Mouse (Mus musculus): ENCODE measurements around the gene Scn10a. TPM values are rescaled to one million over a fixed set of nuclear protein-coding genes. Genes with fewer than 3 reads are reported as not detected.

Gene Scn10a
- total and polyA plus RNA-seq, 3 experiments = 0.11 TPM; not detected in 2

DNA sequence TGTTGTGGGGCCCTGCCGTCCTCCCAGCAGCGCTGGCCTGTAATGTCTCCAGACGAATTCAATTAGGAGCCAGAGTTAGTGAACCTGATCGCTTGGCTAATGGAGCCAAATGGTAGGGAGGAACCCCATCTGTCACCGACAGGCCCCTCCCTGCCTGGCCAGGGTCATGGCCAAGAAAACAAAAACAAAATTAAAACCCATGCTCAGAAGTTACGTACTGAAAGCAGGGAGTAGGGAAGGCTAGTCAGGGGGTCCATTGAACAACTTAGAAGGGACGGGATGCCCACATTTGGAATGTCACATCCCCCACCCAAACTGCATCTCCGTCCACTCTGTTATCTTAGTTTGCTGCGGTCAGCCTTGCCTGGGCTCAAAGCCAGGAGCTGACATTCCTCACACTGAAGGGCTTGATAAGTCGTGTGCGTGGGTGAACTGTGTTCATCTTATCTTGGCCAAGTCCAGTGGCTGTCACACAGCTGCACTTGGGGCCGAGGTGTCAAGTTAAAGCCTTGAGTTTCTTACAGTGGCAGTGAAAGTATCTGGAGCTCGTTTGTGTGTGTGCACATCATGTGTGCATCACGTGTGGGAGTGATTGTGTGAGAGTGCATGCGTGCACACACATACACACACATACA lies 87.1 kb downstream of the Scn10a start:
- Histone ChIP-seq H3K4me1 (ENCODE audit: insufficient read depth, low read depth, low read length) (no peaks in the 10 kb centered on the region), H3K4me3 (ENCODE audit: low read depth, low read length) (no peak overlapping the region), H3K9me3 (replicated peaks) (peaks cover 89% of the 10 kb centered on the region), H3K27me3 (ENCODE audit: insufficient read depth, low read length) (no peaks in the 10 kb centered on the region), H3K36me3 (replicated peaks) (no peaks in the 10 kb centered on the region)
- TF ChIP-seq GATA1 (IDR thresholded peaks at IDR 0.05; ENCODE audit: borderline replicate concordance, low read length) (no peak), TAL1 (conservative IDR thresholded peaks at IDR 0.05; ENCODE audit: low read depth, low read length) (no peak), POLR2AphosphoS5 (IDR thresholded peaks at IDR 0.05; ENCODE audit: insufficient replicate concordance, low read depth, low read length) (no peak), CTCF (IDR thresholded peaks at IDR 0.05; ENCODE audit: low read depth, low read length) (no peak), GATA2 (IDR thresholded peaks at IDR 0.05; ENCODE audit: borderline replicate concordance, low read depth, low read length) (no peak)
- ATAC-seq (ENCODE audit: extremely low read depth, insufficient number of reproducible peaks, low FRiP score, poor library complexity, severe bottlenecking) = no peak
- DNase-seq (ENCODE audit: low spot score) = no peak

- TF ChIP-seq POLR2AphosphoS5 (IDR thresholded peaks at IDR 0.05; ENCODE audit: insufficient replicate concordance, low read depth, low read length) (no peak), TAL1 (conservative IDR thresholded peaks at IDR 0.05; ENCODE audit: low read depth, low read length) (no peak), GATA2 (IDR thresholded peaks at IDR 0.05; ENCODE audit: borderline replicate concordance, low read depth, low read length) (no peak), GATA1 (IDR thresholded peaks at IDR 0.05; ENCODE audit: borderline replicate concordance, low read length) (no peak), CTCF (IDR thresholded peaks at IDR 0.05; ENCODE audit: low read depth, low read length) (no peak)
- no peaks in the 10 kb centered on the region for H3K4me1 ChIP-seq (ENCODE audit: insufficient read depth, low read depth, low read length)
- ATAC-seq (ENCODE audit: extremely low read depth, insufficient number of reproducible peaks, low FRiP score, poor library complexity, severe bottlenecking) (no peak), DNase-seq (ENCODE audit: low spot score) (no peak)
- no peaks in the 10 kb centered on the region for H3K27me3 ChIP-seq (ENCODE audit: insufficient read depth, low read length)
- H3K4me3 ChIP-seq (ENCODE audit: low read depth, low read length) = no peak overlapping the region
- H3K36me3 ChIP-seq (replicated peaks) = no peaks in the 10 kb centered on the region
- peaks cover 92% of the 10 kb centered on the region for H3K9me3 ChIP-seq (replicated peaks)
Measured at GRCm38 (mm10) chr9:119631393-119631898, 87.7 kb downstream of the Scn10a start.

DNA sequence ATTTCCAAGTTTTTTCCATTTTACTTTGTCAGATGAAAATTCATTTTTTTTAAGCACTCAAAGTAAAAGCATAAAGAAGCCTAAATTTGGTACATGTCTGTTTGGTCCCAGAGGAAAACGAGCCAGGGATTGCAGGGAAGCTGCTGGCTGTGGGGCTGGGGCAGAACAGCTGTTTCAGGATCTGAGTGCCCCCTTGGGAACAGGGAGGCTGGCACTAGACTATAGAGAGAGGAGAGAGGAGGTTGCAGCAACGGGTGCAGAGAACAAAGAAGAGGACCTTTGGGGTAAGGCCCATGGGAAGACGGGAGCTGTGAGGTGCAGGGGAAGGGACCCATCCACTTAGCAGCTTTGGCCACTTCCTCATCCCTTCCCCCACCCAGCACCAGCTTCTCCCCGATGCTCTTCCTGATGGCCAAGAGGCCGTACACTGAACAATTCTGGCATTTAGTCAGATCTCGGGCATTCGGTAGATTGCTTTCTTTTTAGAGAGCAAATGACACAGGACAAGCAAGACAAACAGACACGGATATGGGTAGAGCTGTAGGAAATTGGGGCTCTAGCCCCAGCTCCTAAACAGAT lies 90.3 kb downstream of the Scn10a start:
- H3K36me3 ChIP-seq (replicated peaks) = no peaks in the 10 kb centered on the region
- no peak for DNase-seq (ENCODE audit: low spot score)
- ATAC-seq (ENCODE audit: extremely low read depth, insufficient number of reproducible peaks, low FRiP score, poor library complexity, severe bottlenecking) = no peak
- H3K4me3 ChIP-seq (ENCODE audit: low read depth, low read length) = no peak overlapping the region
- H3K9me3 ChIP-seq (replicated peaks) = peaks cover 91% of the 10 kb centered on the region
- no peaks in the 10 kb centered on the region for H3K27me3 ChIP-seq (ENCODE audit: insufficient read depth, low read length)
- TF ChIP-seq POLR2AphosphoS5 (IDR thresholded peaks at IDR 0.05; ENCODE audit: insufficient replicate concordance, low read depth, low read length) = no peak
- no peak for TF ChIP-seq GATA1 (IDR thresholded peaks at IDR 0.05; ENCODE audit: borderline replicate concordance, low read length)
- no peak for TF ChIP-seq GATA2 (IDR thresholded peaks at IDR 0.05; ENCODE audit: borderline replicate concordance, low read depth, low read length)
- TF ChIP-seq TAL1 (conservative IDR thresholded peaks at IDR 0.05; ENCODE audit: low read depth, low read length) = no peak
- no peak for TF ChIP-seq CTCF (IDR thresholded peaks at IDR 0.05; ENCODE audit: low read depth, low read length)
- no peaks in the 10 kb centered on the region for H3K4me1 ChIP-seq (ENCODE audit: insufficient read depth, low read depth, low read length)

DNA sequence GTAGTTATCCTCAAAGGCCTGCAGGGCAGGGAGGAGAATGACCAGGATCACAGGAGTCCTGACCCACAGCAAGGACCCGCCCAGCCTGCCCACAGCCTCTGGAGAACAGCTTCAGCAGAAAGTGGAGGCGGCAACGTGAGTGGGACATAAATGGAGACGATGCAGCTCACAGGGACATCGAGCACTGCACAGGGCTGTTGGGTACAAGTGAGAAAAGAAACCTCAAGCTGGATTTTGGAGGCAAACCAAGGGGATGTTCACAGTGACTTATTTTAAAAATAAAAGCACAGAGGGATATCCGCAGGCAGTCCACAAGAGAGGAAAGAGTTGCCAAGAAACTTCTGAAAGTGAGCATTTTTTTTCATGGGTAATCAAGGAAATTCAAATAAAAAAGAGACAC lies 91.9 kb downstream of the Scn10a start:
- peaks cover 90% of the 10 kb centered on the region for H3K9me3 ChIP-seq (replicated peaks)
- no peaks in the 10 kb centered on the region for H3K4me1 ChIP-seq (ENCODE audit: insufficient read depth, low read depth, low read length)
- no peak overlapping the region for H3K4me3 ChIP-seq (ENCODE audit: low read depth, low read length)
- TF ChIP-seq TAL1 (conservative IDR thresholded peaks at IDR 0.05; ENCODE audit: low read depth, low read length) = no peak
- no peak for TF ChIP-seq GATA2 (IDR thresholded peaks at IDR 0.05; ENCODE audit: borderline replicate concordance, low read depth, low read length)
- TF ChIP-seq GATA1 (IDR thresholded peaks at IDR 0.05; ENCODE audit: borderline replicate concordance, low read length) = no peak
- no peak for TF ChIP-seq CTCF (IDR thresholded peaks at IDR 0.05; ENCODE audit: low read depth, low read length)
- TF ChIP-seq POLR2AphosphoS5 (IDR thresholded peaks at IDR 0.05; ENCODE audit: insufficient replicate concordance, low read depth, low read length) = no peak
- no peaks in the 10 kb centered on the region for H3K27me3 ChIP-seq (ENCODE audit: insufficient read depth, low read length)
- no peak for ATAC-seq (ENCODE audit: extremely low read depth, insufficient number of reproducible peaks, low FRiP score, poor library complexity, severe bottlenecking)
- DNase-seq (ENCODE audit: low spot score) = no peak
- no peaks in the 10 kb centered on the region for H3K36me3 ChIP-seq (replicated peaks)

- TF ChIP-seq CTCF (IDR thresholded peaks at IDR 0.05; ENCODE audit: low read depth, low read length) (no peak), GATA2 (IDR thresholded peaks at IDR 0.05; ENCODE audit: borderline replicate concordance, low read depth, low read length) (no peak), TAL1 (conservative IDR thresholded peaks at IDR 0.05; ENCODE audit: low read depth, low read length) (no peak), GATA1 (IDR thresholded peaks at IDR 0.05; ENCODE audit: borderline replicate concordance, low read length) (no peak), POLR2AphosphoS5 (IDR thresholded peaks at IDR 0.05; ENCODE audit: insufficient replicate concordance, low read depth, low read length) (no peak)
- Histone ChIP-seq H3K9me3 (replicated peaks) (peaks cover 66% of the 10 kb centered on the region), H3K4me1 (ENCODE audit: insufficient read depth, low read depth, low read length) (no peaks in the 10 kb centered on the region), H3K4me3 (ENCODE audit: low read depth, low read length) (no peak overlapping the region), H3K27me3 (ENCODE audit: insufficient read depth, low read length) (no peaks in the 10 kb centered on the region), H3K36me3 (replicated peaks) (no peaks in the 10 kb centered on the region)
- ATAC-seq (ENCODE audit: extremely low read depth, insufficient number of reproducible peaks, low FRiP score, poor library complexity, severe bottlenecking) (no peak), DNase-seq (ENCODE audit: low spot score) (no peak)
Measured at GRCm38 (mm10) chr9:119624151-119624550, 95.0 kb downstream of the Scn10a start.

- H3K9me3 ChIP-seq (replicated peaks) = peaks cover 87% of the 10 kb centered on the region
- no peaks in the 10 kb centered on the region for H3K36me3 ChIP-seq (replicated peaks)
- H3K27me3 ChIP-seq (ENCODE audit: insufficient read depth, low read length) = no peaks in the 10 kb centered on the region
- H3K4me3 ChIP-seq (ENCODE audit: low read depth, low read length) = no peak overlapping the region
- H3K4me1 ChIP-seq (ENCODE audit: insufficient read depth, low read depth, low read length) = no peaks in the 10 kb centered on the region
- ATAC-seq (ENCODE audit: extremely low read depth, insufficient number of reproducible peaks, low FRiP score, poor library complexity, severe bottlenecking) (no peak), DNase-seq (ENCODE audit: low spot score) (no peak)
- TF ChIP-seq POLR2AphosphoS5 (IDR thresholded peaks at IDR 0.05; ENCODE audit: insufficient replicate concordance, low read depth, low read length) = no peak
- no peak for TF ChIP-seq GATA2 (IDR thresholded peaks at IDR 0.05; ENCODE audit: borderline replicate concordance, low read depth, low read length)
- no peak for TF ChIP-seq GATA1 (IDR thresholded peaks at IDR 0.05; ENCODE audit: borderline replicate concordance, low read length)
- TF ChIP-seq TAL1 (conservative IDR thresholded peaks at IDR 0.05; ENCODE audit: low read depth, low read length) = no peak
- TF ChIP-seq CTCF (IDR thresholded peaks at IDR 0.05; ENCODE audit: low read depth, low read length) = no peak
Measured at GRCm38 (mm10) chr9:119614798-119615197, 104.3 kb downstream of the Scn10a start.
